Mouse (Mus musculus) testis, adult 2 months (tissue): ENCODE data around the gene Cldn2.

ENCODE experiments used
- CTCF ChIP-seq: fragments of 200-500 bp; IDR thresholded peaks from 2 replicates; pipeline ENCODE4 v1.5.1; 2012; ENCODE audit warnings: low read depth, mild to moderate bottlenecking, inconsistent platforms, low read length, moderate library complexity; ENCODE audit not compliant: control insufficient read depth, insufficient read depth, insufficient replicate concordance
- POLR2A ChIP-seq: fragments of 200-500 bp; IDR thresholded peaks from 2 replicates; pipeline ENCODE4 v1.6.1; 2012; ENCODE audit warnings: low read depth, mild to moderate bottlenecking, inconsistent platforms, low read length, moderate library complexity; ENCODE audit not compliant: control insufficient read depth

GRCm38 (mm10) chrX:139808501-139808900 is 7.9 kb downstream of the Cldn2 start:
- TF ChIP-seq CTCF, result no peak
- no peak for TF ChIP-seq POLR2A
